In the genomic region with DNA sequence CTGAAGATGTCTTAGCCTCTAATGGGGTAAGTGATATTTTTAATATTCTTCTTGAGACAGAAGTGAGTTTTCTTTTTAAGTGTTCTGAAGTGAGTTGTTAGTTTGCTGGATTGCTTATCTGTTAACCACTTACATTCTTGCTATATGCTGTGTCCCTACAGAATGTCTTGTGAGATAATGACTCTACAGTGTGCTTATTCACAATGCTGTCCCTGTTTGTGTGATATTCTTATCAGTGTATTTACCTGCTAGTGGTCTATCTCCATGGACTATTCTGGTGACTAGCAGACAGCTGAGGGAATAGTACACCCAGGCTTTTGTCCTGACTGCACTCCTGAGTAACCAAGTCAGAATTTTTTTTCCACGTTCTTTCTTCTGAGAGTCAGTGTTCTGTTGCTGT, we compare ENCODE assay signal across 26 mouse cellular contexts.
DNase-seq lines count a peak whose midpoint lies in the region; ATAC-seq and TF ChIP-seq lines count a peak whose summit lies in the region.
"Had no signal": no experiment of that assay in that cellular context is flagged by ENCODE, and none has a peak within 500 bp of the region (broad histone marks: within the 10 kb centered on the region; RNA-seq: fewer than 3 reads in every experiment).

No protein-coding gene starts in this region.

- no peak overlapping the region for H3K9ac ChIP-seq in stomach, embryonic 15.5 days
- no peak overlapping the region for H3K9ac ChIP-seq in stomach, postnatal 0 days (ENCODE audit: low read length)
- H3K9ac ChIP-seq in liver, embryonic 16.5 days (ENCODE audit: low read depth, low read length), result no peak overlapping the region
- H3K9ac ChIP-seq in forebrain, embryonic 11.5 days (ENCODE audit: low read length), result no peak overlapping the region
- H3K9ac ChIP-seq: forebrain, embryonic 12.5 days; hindbrain, embryonic 13.5 days; kidney, embryonic 15.5 days; limb, embryonic 15.5 days had no signal

- H3K9me3 ChIP-seq in stomach, embryonic 15.5 days, result no peaks in the 10 kb centered on the region
- H3K9me3 ChIP-seq in stomach, postnatal 0 days (ENCODE audit: control insufficient read depth, low read length), result no peaks in the 10 kb centered on the region
- H3K9me3 ChIP-seq in liver, embryonic 16.5 days (replicated peaks; ENCODE audit: control insufficient read depth, low read length), result no peaks in the 10 kb centered on the region
- H3K9me3 ChIP-seq in forebrain, embryonic 11.5 days (ENCODE audit: control insufficient read depth, low read length), result no peaks in the 10 kb centered on the region
- H3K9me3 ChIP-seq: embryonic facial prominence, embryonic 10.5 days; forebrain, embryonic 12.5 days; heart, embryonic 10.5 days; hindbrain, embryonic 13.5 days; kidney, embryonic 15.5 days; limb, embryonic 15.5 days had no signal

- H3K27me3 ChIP-seq in stomach, embryonic 15.5 days (replicated peaks), result no peaks in the 10 kb centered on the region
- no peaks in the 10 kb centered on the region for H3K27me3 ChIP-seq in stomach, postnatal 0 days (ENCODE audit: control insufficient read depth, insufficient read depth, low read length)
- no peaks in the 10 kb centered on the region for H3K27me3 ChIP-seq in liver, embryonic 16.5 days (ENCODE audit: control insufficient read depth, insufficient read depth, low read depth, low read length)
- H3K27me3 ChIP-seq in forebrain, embryonic 11.5 days (ENCODE audit: control insufficient read depth, insufficient read depth, low read length), result no peaks in the 10 kb centered on the region
- H3K27me3 ChIP-seq in cerebellum, adult 2 months (ENCODE audit: control insufficient read depth, insufficient read depth, low read length), result no peaks in the 10 kb centered on the region
- H3K27me3 ChIP-seq: forebrain, embryonic 12.5 days; hindbrain, embryonic 13.5 days; kidney, embryonic 15.5 days; limb, embryonic 15.5 days had no signal

- no peaks in the 10 kb centered on the region for H3K4me1 ChIP-seq in stomach, embryonic 15.5 days
- H3K4me1 ChIP-seq in stomach, postnatal 0 days (replicated peaks; ENCODE audit: control insufficient read depth, insufficient read depth), result no peaks in the 10 kb centered on the region
- peaks cover 5% of the 10 kb centered on the region for H3K4me1 ChIP-seq in liver, embryonic 16.5 days (ENCODE audit: control insufficient read depth, low read depth, low read length)
- no peaks in the 10 kb centered on the region for H3K4me1 ChIP-seq in forebrain, embryonic 11.5 days (replicated peaks; ENCODE audit: control insufficient read depth, insufficient read depth, low read length)
- H3K4me1 ChIP-seq in cerebellum, adult 2 months (ENCODE audit: control insufficient read depth, insufficient read depth, low read length), result no peaks in the 10 kb centered on the region
- H3K4me1 ChIP-seq: embryonic facial prominence, embryonic 10.5 days; forebrain, embryonic 12.5 days; heart, embryonic 10.5 days; hindbrain, embryonic 13.5 days; kidney, embryonic 15.5 days; limb, embryonic 15.5 days had no signal

- no peak overlapping the region for H3K27ac ChIP-seq in stomach, embryonic 15.5 days
- H3K27ac ChIP-seq in stomach, postnatal 0 days (replicated peaks), result no peak overlapping the region
- H3K27ac ChIP-seq in liver, embryonic 16.5 days (ENCODE audit: low read length), result peak overlapping the region; percentile 47; the same call in 1 of the 2 replicates
- H3K27ac ChIP-seq in forebrain, embryonic 11.5 days (ENCODE audit: low read depth, low read length), result no peak overlapping the region
- H3K27ac ChIP-seq in cerebellum, adult 2 months (ENCODE audit: insufficient read depth, low read length), result no peak overlapping the region
- H3K27ac ChIP-seq: embryonic facial prominence, embryonic 10.5 days; forebrain, embryonic 12.5 days; gastrocnemius, adult 2 months; heart, embryonic 10.5 days; hindbrain, embryonic 13.5 days; kidney, embryonic 15.5 days; limb, embryonic 15.5 days had no signal

- H3K36me3 ChIP-seq in stomach, embryonic 15.5 days, result 0 out of 2 replicates have a peak, but pooled peaks cover 3% of the 10 kb centered on the region
- H3K36me3 ChIP-seq in stomach, postnatal 0 days (ENCODE audit: control insufficient read depth, insufficient read depth, low read length), result no peaks in the 10 kb centered on the region
- H3K36me3 ChIP-seq in liver, embryonic 16.5 days (ENCODE audit: control insufficient read depth, insufficient read depth), result no peaks in the 10 kb centered on the region
- H3K36me3 ChIP-seq in forebrain, embryonic 11.5 days (ENCODE audit: control insufficient read depth, insufficient read depth, low read length), result no peaks in the 10 kb centered on the region
- H3K36me3 ChIP-seq: kidney, embryonic 15.5 days had no signal

- no peak overlapping the region for H3K4me3 ChIP-seq in stomach, embryonic 15.5 days (replicated peaks)
- no peak overlapping the region for H3K4me3 ChIP-seq in stomach, postnatal 0 days (ENCODE audit: low read depth, low read length)
- H3K4me3 ChIP-seq in liver, embryonic 16.5 days (ENCODE audit: low read depth, low read length), result no peak overlapping the region
- no peak overlapping the region for H3K4me3 ChIP-seq in forebrain, embryonic 11.5 days (ENCODE audit: low read depth, low read length)
- H3K4me3 ChIP-seq in cerebellum, adult 2 months (replicated peaks; ENCODE audit: insufficient read depth, low read depth, low read length), result no peak overlapping the region
- H3K4me3 ChIP-seq: embryonic facial prominence, embryonic 10.5 days; forebrain, embryonic 12.5 days; gastrocnemius, adult 2 months; heart, embryonic 10.5 days; hindbrain, embryonic 13.5 days; kidney, embryonic 15.5 days; limb, embryonic 15.5 days had no signal

- H3K4me2 ChIP-seq in stomach, embryonic 15.5 days, result no peak overlapping the region
- H3K4me2 ChIP-seq in stomach, postnatal 0 days (replicated peaks; ENCODE audit: low read depth), result no peak overlapping the region
- no peak overlapping the region for H3K4me2 ChIP-seq in liver, embryonic 16.5 days (ENCODE audit: low read depth, low read length)
- H3K4me2 ChIP-seq in forebrain, embryonic 11.5 days (ENCODE audit: low read depth, low read length, severe bottlenecking), result no peak overlapping the region
- H3K4me2 ChIP-seq: forebrain, embryonic 12.5 days; hindbrain, embryonic 13.5 days; kidney, embryonic 15.5 days; limb, embryonic 15.5 days; midbrain, embryonic 11.5 days had no signal

- TF ChIP-seq POLR2A in cerebellum, adult 2 months (IDR thresholded peaks at IDR 0.05; ENCODE audit: borderline replicate concordance, insufficient read depth, low read length), result no peak

- no peak for TF ChIP-seq CTCF in stomach, postnatal 0 days (IDR thresholded peaks at IDR 0.05; ENCODE audit: low read depth)
- TF ChIP-seq CTCF in cerebellum, adult 2 months (IDR thresholded peaks at IDR 0.05; ENCODE audit: borderline replicate concordance, insufficient read depth, low read depth, low read length), result no peak

- 78% methylated on average over 1 of the region's 1 CpGs for WGBS in stomach, embryonic 15.5 days
- WGBS in stomach, postnatal 0 days, result 86% methylated on average over 1 of the region's 1 CpGs
- WGBS in liver, embryonic 16.5 days (ENCODE audit: insufficient replicate concordance), result 31% methylated on average over 1 of the region's 1 CpGs
- WGBS in forebrain, embryonic 11.5 days, result 89% methylated on average over 1 of the region's 1 CpGs
- 90% methylated on average over 1 of the region's 1 CpGs for whole genome bisulfite sequencing in cerebellum, adult 2 months

- TF ChIP-seq EP300 in stomach, postnatal 0 days (optimal IDR thresholded peaks at IDR 0.05), result no peak

- ATAC-seq in stomach, embryonic 15.5 days (ENCODE audit: insufficient read depth, low FRiP score, low read depth), result peak; percentile 66; the same call in 1 of the 2 replicates
- ATAC-seq in stomach, postnatal 0 days (ENCODE audit: low FRiP score, low TSS enrichment), result no peak
- peak; percentile 86 for ATAC-seq in erythroid progenitor cell, adult 5-6 weeks (replicated peaks; ENCODE audit: low FRiP score, poor library complexity, severe bottlenecking)
- ATAC-seq in liver, embryonic 16.5 days (ENCODE audit: low read depth), result peak; percentile 94
- ATAC-seq in forebrain, embryonic 11.5 days (replicated peaks; ENCODE audit: low FRiP score), result no peak
- ATAC-seq: activated CD4-positive, CD25-positive, alpha-beta regulatory T cell, adult 4 months had no signal

- DNase-seq in stomach, postnatal 0 days (ENCODE audit: low spot score), result no peak
- no peak for DNase-seq in forebrain, embryonic 11.5 days (ENCODE audit: low spot score)
- no peak for DNase-seq in cerebellum, adult 2 months
- no peak for DNase-seq in embryo, embryonic 10 days (ENCODE audit: low spot score)
- DNase-seq: adrenal gland, adult 8-10 months; cerebellum, adult 9-10 months; gastrocnemius, adult 2 months; heart, postnatal 14 days; kidney, adult 11 months; kidney, postnatal 4 days; layer of hippocampus, adult 9-11 months; left cerebral cortex, postnatal 4 days; lung, postnatal 4 days; right cerebral cortex, adult 18-20 months; right cerebral cortex, postnatal 4 days had no signal

Comparison
In these comparisons a context has a peak if more than half of its experiments do, and no peak if none do; other contexts are left out.
1. ATAC-seq: peak in stomach, embryonic 15.5 days (single experiment), erythroid progenitor cell, adult 5-6 weeks (single experiment) and liver, embryonic 16.5 days (single experiment); none in stomach, postnatal 0 days (single experiment) and forebrain, embryonic 11.5 days (single experiment).